Mouse (Mus musculus): ENCODE measurements around the gene Rnf187. TPM values are rescaled to one million over a fixed set of nuclear protein-coding genes. Genes with fewer than 3 reads are reported as not detected.

The Rnf187 gene
- polyA plus RNA-seq, 1 experiment, result 578 TPM

- Histone ChIP-seq H3K4me3 (replicated peaks; ENCODE audit: insufficient read depth, low read depth, low read length) (no peak overlapping the region), H3K27me3 (ENCODE audit: control insufficient read depth, insufficient read depth, low read length) (no peaks in the 10 kb centered on the region), H3K27ac (ENCODE audit: insufficient read depth, low read length) (no peak overlapping the region), H3K4me1 (ENCODE audit: control insufficient read depth, insufficient read depth, low read length) (no peaks in the 10 kb centered on the region; the same call in 1 of the 2 replicates)
- WGBS, result 91% methylated on average over 3 of the region's 3 CpGs
- no peak for DNase-seq
- TF ChIP-seq POLR2A (IDR thresholded peaks at IDR 0.05; ENCODE audit: borderline replicate concordance, insufficient read depth, low read length), result no peak
- no peak for TF ChIP-seq CTCF (IDR thresholded peaks at IDR 0.05; ENCODE audit: borderline replicate concordance, insufficient read depth, low read depth, low read length)
These were observed 8.5 kb downstream of the Rnf187 start for GRCm38 (mm10) chr11:58930254-58930653.

GRCm38 (mm10) chr11:58929641-58930040, 9.1 kb downstream of the Rnf187 start:
- WGBS, result 50% methylated on average over 3 of the region's 3 CpGs
- DNase-seq, result no peak

GRCm38 (mm10) chr11:58929055-58929454, 9.7 kb downstream of the Rnf187 start:
- H3K27me3 ChIP-seq (ENCODE audit: control insufficient read depth, insufficient read depth, low read length), result no peaks in the 10 kb centered on the region
- no peaks in the 10 kb centered on the region; the same call in 1 of the 2 replicates for H3K4me1 ChIP-seq (ENCODE audit: control insufficient read depth, insufficient read depth, low read length)
- H3K27ac ChIP-seq (ENCODE audit: insufficient read depth, low read length), result no peak overlapping the region
- WGBS, result 82% methylated on average over 4 of the region's 4 CpGs
- H3K4me3 ChIP-seq (replicated peaks; ENCODE audit: insufficient read depth, low read depth, low read length), result no peak overlapping the region
- DNase-seq, result no peak
- no peak for TF ChIP-seq POLR2A (IDR thresholded peaks at IDR 0.05; ENCODE audit: borderline replicate concordance, insufficient read depth, low read length)
- no peak for TF ChIP-seq CTCF (IDR thresholded peaks at IDR 0.05; ENCODE audit: borderline replicate concordance, insufficient read depth, low read depth, low read length)

More at GRCm38 (mm10) chr11:58929641-58930040, 9.1 kb downstream of the Rnf187 start:
- TF ChIP-seq CTCF (IDR thresholded peaks at IDR 0.05; ENCODE audit: borderline replicate concordance, insufficient read depth, low read depth, low read length) (no peak), POLR2A (IDR thresholded peaks at IDR 0.05; ENCODE audit: borderline replicate concordance, insufficient read depth, low read length) (no peak)
- Histone ChIP-seq H3K27me3 (ENCODE audit: control insufficient read depth, insufficient read depth, low read length) (no peaks in the 10 kb centered on the region), H3K4me1 (ENCODE audit: control insufficient read depth, insufficient read depth, low read length) (no peaks in the 10 kb centered on the region; the same call in 1 of the 2 replicates), H3K4me3 (replicated peaks; ENCODE audit: insufficient read depth, low read depth, low read length) (no peak overlapping the region), H3K27ac (ENCODE audit: insufficient read depth, low read length) (no peak overlapping the region)

- no peak for TF ChIP-seq POLR2A (IDR thresholded peaks at IDR 0.05; ENCODE audit: borderline replicate concordance, insufficient read depth, low read length)
- TF ChIP-seq CTCF (IDR thresholded peaks at IDR 0.05; ENCODE audit: borderline replicate concordance, insufficient read depth, low read depth, low read length), result peak; percentile 77
- peak overlapping the region; percentile 39 for H3K4me3 ChIP-seq (replicated peaks; ENCODE audit: insufficient read depth, low read depth, low read length)
- H3K4me1 ChIP-seq (ENCODE audit: control insufficient read depth, insufficient read depth, low read length), result no peaks in the 10 kb centered on the region; the same call in 1 of the 2 replicates
- 33% methylated on average over 20 of the region's 20 CpGs for WGBS
- peak; percentile 51 to 65 for DNase-seq
- H3K27ac ChIP-seq (ENCODE audit: insufficient read depth, low read length), result no peak overlapping the region
- H3K27me3 ChIP-seq (ENCODE audit: control insufficient read depth, insufficient read depth, low read length), result no peaks in the 10 kb centered on the region
These were observed 10.7 kb downstream of the Rnf187 start for GRCm38 (mm10) chr11:58927790-58928651.

DNA sequence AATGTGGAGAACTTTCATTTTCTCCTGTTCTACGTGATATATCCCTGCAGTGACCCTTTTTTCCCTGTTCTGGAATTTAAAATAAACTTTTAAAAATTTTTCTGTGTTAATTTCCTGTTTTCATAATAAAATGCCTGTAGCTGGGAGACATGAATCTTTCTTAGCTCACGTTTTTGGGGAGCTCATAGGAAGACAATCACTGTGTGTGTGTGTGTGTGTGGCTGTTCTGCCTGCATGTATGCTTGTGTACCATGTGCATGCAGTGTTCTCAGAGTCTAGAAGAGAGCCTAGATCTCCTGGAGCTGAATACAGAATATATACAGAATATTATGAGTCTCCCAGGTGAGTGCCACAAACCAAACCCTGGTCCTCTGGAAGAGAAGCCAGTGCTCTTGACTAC, 11.7 kb downstream of the Rnf187 start:
- no peaks in the 10 kb centered on the region; the same call in 1 of the 2 replicates for H3K4me1 ChIP-seq (ENCODE audit: control insufficient read depth, insufficient read depth, low read length)
- 94% methylated on average over 2 of the region's 2 CpGs for WGBS
- H3K27ac ChIP-seq (ENCODE audit: insufficient read depth, low read length), result no peak overlapping the region
- no peak for DNase-seq
- H3K27me3 ChIP-seq (ENCODE audit: control insufficient read depth, insufficient read depth, low read length), result no peaks in the 10 kb centered on the region
- no peak for TF ChIP-seq CTCF (IDR thresholded peaks at IDR 0.05; ENCODE audit: borderline replicate concordance, insufficient read depth, low read depth, low read length)
- no peak for TF ChIP-seq POLR2A (IDR thresholded peaks at IDR 0.05; ENCODE audit: borderline replicate concordance, insufficient read depth, low read length)
- H3K4me3 ChIP-seq (replicated peaks; ENCODE audit: insufficient read depth, low read depth, low read length), result no peak overlapping the region

DNA sequence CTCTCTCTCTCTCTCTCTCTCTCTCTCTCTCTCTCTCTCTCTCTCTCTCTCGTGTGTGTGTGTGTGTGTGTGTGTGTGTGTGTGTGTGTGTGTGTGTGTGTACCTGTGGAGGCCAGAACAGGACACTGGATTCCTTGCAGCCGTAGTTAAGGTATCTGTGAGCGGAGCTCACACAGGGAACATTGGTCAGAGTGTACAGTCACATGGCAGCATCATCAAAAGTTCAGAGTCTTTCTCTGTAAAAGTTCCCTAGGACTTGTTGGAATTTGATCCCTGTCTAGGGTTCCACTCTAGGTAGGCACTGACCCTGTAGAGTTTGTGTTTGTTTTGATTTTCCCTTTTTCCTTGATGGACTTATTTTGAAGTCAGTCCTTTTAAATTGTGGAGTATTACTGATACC, 12.1 kb downstream of the Rnf187 start:
- no peaks in the 10 kb centered on the region; the same call in 1 of the 2 replicates for H3K4me1 ChIP-seq (ENCODE audit: control insufficient read depth, insufficient read depth, low read length)
- no peaks in the 10 kb centered on the region for H3K27me3 ChIP-seq (ENCODE audit: control insufficient read depth, insufficient read depth, low read length)
- DNase-seq, result no peak
- TF ChIP-seq CTCF (IDR thresholded peaks at IDR 0.05; ENCODE audit: borderline replicate concordance, insufficient read depth, low read depth, low read length) (no peak), POLR2A (IDR thresholded peaks at IDR 0.05; ENCODE audit: borderline replicate concordance, insufficient read depth, low read length) (no peak)
- WGBS, result 95% methylated on average over 2 of the region's 3 CpGs
- no peak overlapping the region for H3K4me3 ChIP-seq (replicated peaks; ENCODE audit: insufficient read depth, low read depth, low read length)
- H3K27ac ChIP-seq (ENCODE audit: insufficient read depth, low read length), result no peak overlapping the region

- Histone ChIP-seq H3K27ac (ENCODE audit: insufficient read depth, low read length) (no peak overlapping the region), H3K4me3 (replicated peaks; ENCODE audit: insufficient read depth, low read depth, low read length) (no peak overlapping the region), H3K4me1 (ENCODE audit: control insufficient read depth, insufficient read depth, low read length) (no peaks in the 10 kb centered on the region; the same call in 1 of the 2 replicates), H3K27me3 (ENCODE audit: control insufficient read depth, insufficient read depth, low read length) (no peaks in the 10 kb centered on the region)
- no peak for DNase-seq
- WGBS, result 84% methylated on average over 9 of the region's 9 CpGs
- no peak for TF ChIP-seq POLR2A (IDR thresholded peaks at IDR 0.05; ENCODE audit: borderline replicate concordance, insufficient read depth, low read length)
- TF ChIP-seq CTCF (IDR thresholded peaks at IDR 0.05; ENCODE audit: borderline replicate concordance, insufficient read depth, low read depth, low read length), result no peak
These were observed 16.3 kb downstream of the Rnf187 start for GRCm38 (mm10) chr11:58922420-58922819.

- TF ChIP-seq CTCF (IDR thresholded peaks at IDR 0.05; ENCODE audit: borderline replicate concordance, insufficient read depth, low read depth, low read length), result no peak
- no peak for TF ChIP-seq POLR2A (IDR thresholded peaks at IDR 0.05; ENCODE audit: borderline replicate concordance, insufficient read depth, low read length)
- H3K4me3 ChIP-seq (replicated peaks; ENCODE audit: insufficient read depth, low read depth, low read length), result no peak overlapping the region
- peaks cover 4% of the 10 kb centered on the region; the same call in 1 of the 2 replicates for H3K4me1 ChIP-seq (ENCODE audit: control insufficient read depth, insufficient read depth, low read length)
- no peaks in the 10 kb centered on the region for H3K27me3 ChIP-seq (ENCODE audit: control insufficient read depth, insufficient read depth, low read length)
- 70% methylated on average over 5 of the region's 5 CpGs for WGBS
- DNase-seq, result no peak
- H3K27ac ChIP-seq (ENCODE audit: insufficient read depth, low read length), result no peak overlapping the region
These were observed 20.0 kb downstream of the Rnf187 start for GRCm38 (mm10) chr11:58918759-58919158.
